Mouse (Mus musculus) kidney, adult 2 months (tissue): ENCODE data around the gene Pitx3. TPM values are rescaled to one million over a fixed set of nuclear protein-coding genes. Genes with fewer than 3 reads are reported as not detected.

ENCODE experiments used
- DNase-seq: peaks from one replicate; pipeline ENCODE4 v3.0.0; 2021
- H3K27ac ChIP-seq: fragments of 200-500 bp; 2 replicates; pipeline ENCODE4 v1.5.1; 2012; ENCODE audit warnings: low read depth, low read length, control low read depth, inconsistent platforms; ENCODE audit not compliant: insufficient read depth
- H3K27me3 ChIP-seq: fragments of 200-500 bp; replicated peaks from 2 replicates; pipeline ENCODE4 v1.6.1; 2012; ENCODE audit warnings: mild to moderate bottlenecking, moderate library complexity, low read length, inconsistent platforms; ENCODE audit not compliant: control insufficient read depth, insufficient read depth
- H3K36me3 ChIP-seq: fragments of 200-500 bp; 2 replicates; pipeline ENCODE4 v1.6.1; 2012; ENCODE audit warnings: mild to moderate bottlenecking, moderate library complexity, low read length, inconsistent platforms; ENCODE audit not compliant: control insufficient read depth, insufficient read depth
- H3K4me1 ChIP-seq: fragments of 200-500 bp; 2 replicates; pipeline ENCODE4 v1.6.1; 2011; ENCODE audit warnings: low read length; ENCODE audit not compliant: control insufficient read depth, insufficient read depth
- H3K4me3 ChIP-seq: fragments of 200-500 bp; 2 replicates; pipeline ENCODE4 v1.5.1; 2011; ENCODE audit warnings: mild to moderate bottlenecking, low read depth, low read length, control low read depth; ENCODE audit not compliant: insufficient read depth
- CTCF ChIP-seq: fragments of 200-500 bp; conservative IDR thresholded peaks from 2 replicates; pipeline ENCODE4 v1.5.1; 2011; ENCODE audit warnings: low read depth, mild to moderate bottlenecking, control low read depth, low read length, moderate library complexity, mixed read lengths; ENCODE audit not compliant: insufficient read depth, insufficient read length
- POLR2A ChIP-seq: fragments of 200-500 bp; IDR thresholded peaks from one replicate; pipeline ENCODE4 v1.6.1; 2011; ENCODE audit warnings: low read depth, low read length, control low read depth
- WGBS: fragments of 180-500 bp; shearing (Covaris S2); methylation state at CpG from one replicate; pipeline ENCODE4 v1.1.7; 2018; 5-methylcytosine and 5-hydroxymethylcytosine counted together
- polyA plus RNA-seq: library from polyadenylated mRNA; depleted of rRNA; stranded (reverse); fragments of >200 nt; gene quantifications from 2 replicates; pipeline ENCODE4 v1.2.3, GENCODE M21; 2012; rRNA removed

The Pitx3 gene
- 0.05 TPM in 1 of 2 replicates, not detected in the other for polyA plus RNA-seq

- DNase-seq, result peak; percentile 8
- Histone ChIP-seq H3K27ac (no peak within 1 kb of the TSS), H3K4me3 (peak within 1 kb of the TSS; percentile 54), H3K27me3 (no peaks in the 10 kb centered on the region), H3K4me1 (0 out of 2 replicates have a peak, but pooled peaks cover 8% of the 10 kb centered on the region), H3K36me3 (no peaks in the 10 kb centered on the region)
- TF ChIP-seq POLR2A (no peak), CTCF (no peak)
- WGBS, result 5% methylated on average over 47 of the region's 47 CpGs
Measured at GRCm38 (mm10) chr19:46147511-46148371, at the start of gene Pitx3. Pitx3 (minus strand) TSS chr19:46148326.

GRCm38 (mm10) chr19:46187203-46187602 lies 39.1 kb upstream of the Pitx3 start:
- Histone ChIP-seq H3K27ac (no peak overlapping the region), H3K4me1 (peaks cover 6% of the 10 kb centered on the region; the same call in 1 of the 2 replicates), H3K4me3 (no peak overlapping the region), H3K36me3 (no peaks in the 10 kb centered on the region), H3K27me3 (no peaks in the 10 kb centered on the region)
- TF ChIP-seq CTCF (no peak), POLR2A (no peak)
- whole genome bisulfite sequencing, result 56% methylated on average over 2 of the region's 2 CpGs
- no peak for DNase-seq

- H3K4me3 ChIP-seq, result no peak overlapping the region
- H3K27me3 ChIP-seq, result no peaks in the 10 kb centered on the region
- WGBS, result 37% methylated on average over 3 of the region's 3 CpGs
- H3K36me3 ChIP-seq, result no peaks in the 10 kb centered on the region
- DNase-seq, result peak; percentile 20
- no peak for TF ChIP-seq POLR2A
- TF ChIP-seq CTCF, result no peak
- H3K4me1 ChIP-seq, result peaks cover 6% of the 10 kb centered on the region; the same call in 1 of the 2 replicates
- H3K27ac ChIP-seq, result peak overlapping the region; percentile 28; the same call in 1 of the 2 replicates
Measured at GRCm38 (mm10) chr19:46186611-46187010, 38.5 kb upstream of the Pitx3 start.

- peak; percentile 87 for DNase-seq
- H3K4me3 ChIP-seq, result no peak overlapping the region
Measured at GRCm38 (mm10) chr19:46182241-46182640, 34.1 kb upstream of the Pitx3 start.

GRCm38 (mm10) chr19:46180274-46180673 lies 32.1 kb upstream of the Pitx3 start:
- TF ChIP-seq POLR2A, result no peak
- no peak for TF ChIP-seq CTCF
- H3K4me1 ChIP-seq, result peaks cover 8% of the 10 kb centered on the region; the same call in 1 of the 2 replicates
- no peak for DNase-seq
- 92% methylated on average over 2 of the region's 2 CpGs for WGBS
- no peaks in the 10 kb centered on the region for H3K27me3 ChIP-seq
- no peak overlapping the region for H3K4me3 ChIP-seq
- no peak overlapping the region for H3K27ac ChIP-seq
- no peaks in the 10 kb centered on the region for H3K36me3 ChIP-seq

More at GRCm38 (mm10) chr19:46182241-46182640, 34.1 kb upstream of the Pitx3 start:
- no peak for TF ChIP-seq CTCF
- Histone ChIP-seq H3K27ac (no peak overlapping the region), H3K4me1 (peaks cover 8% of the 10 kb centered on the region; the same call in 1 of the 2 replicates), H3K36me3 (no peaks in the 10 kb centered on the region), H3K27me3 (no peaks in the 10 kb centered on the region)
- 56% methylated on average over 3 of the region's 3 CpGs for WGBS

GRCm38 (mm10) chr19:46177046-46177445 lies 28.9 kb upstream of the Pitx3 start:
- 50% methylated on average over 5 of the region's 5 CpGs for WGBS

GRCm38 (mm10) chr19:46175173-46175572 lies 27.0 kb upstream of the Pitx3 start:
- no peaks in the 10 kb centered on the region for H3K4me1 ChIP-seq
- no peak overlapping the region for H3K27ac ChIP-seq
- H3K36me3 ChIP-seq, result peaks cover 1% of the 10 kb centered on the region; the same call in 1 of the 2 replicates
- H3K27me3 ChIP-seq, result no peaks in the 10 kb centered on the region
- TF ChIP-seq CTCF (no peak), POLR2A (no peak)
- no peak for DNase-seq
- H3K4me3 ChIP-seq, result no peak overlapping the region

More at GRCm38 (mm10) chr19:46177046-46177445, 28.9 kb upstream of the Pitx3 start:
- H3K4me1 ChIP-seq, result peaks cover 2% of the 10 kb centered on the region; the same call in 1 of the 2 replicates
- H3K27ac ChIP-seq, result no peak overlapping the region
- H3K36me3 ChIP-seq, result peaks cover 1% of the 10 kb centered on the region; the same call in 1 of the 2 replicates
- no peak overlapping the region for H3K4me3 ChIP-seq
- TF ChIP-seq POLR2A (no peak), CTCF (no peak)
- H3K27me3 ChIP-seq, result no peaks in the 10 kb centered on the region
- DNase-seq, result no peak
